Mouse (Mus musculus) embryo, embryonic 9.5 days (tissue): ENCODE data around the gene Ssr1.

Experiments
- DNase-seq: peaks from one replicate; pipeline ENCODE4 v3.0.0-alpha.2; 2017; ENCODE audit errors: extremely low spot score

Ssr1 gene

DNA sequence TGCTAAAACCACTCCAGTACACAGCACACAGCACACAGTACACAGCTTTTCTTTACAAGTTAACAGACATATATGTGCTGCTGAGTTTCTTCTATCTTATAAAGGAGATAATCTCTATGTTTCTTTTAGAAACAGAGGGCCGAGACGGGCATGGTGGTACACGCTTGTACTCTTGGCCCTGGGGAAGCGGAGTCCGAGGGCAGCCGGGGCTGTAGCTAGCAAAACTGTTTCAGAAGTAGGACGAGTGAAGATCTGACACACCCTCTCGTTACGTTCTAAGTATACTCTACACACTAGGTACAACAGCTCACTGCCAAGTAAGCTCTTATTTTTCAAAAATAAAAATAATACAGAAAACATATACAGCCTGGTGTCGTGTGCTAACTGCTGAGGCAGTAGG lies 13.7 kb downstream of the Ssr1 start:
- no peak for DNase-seq

DNA sequence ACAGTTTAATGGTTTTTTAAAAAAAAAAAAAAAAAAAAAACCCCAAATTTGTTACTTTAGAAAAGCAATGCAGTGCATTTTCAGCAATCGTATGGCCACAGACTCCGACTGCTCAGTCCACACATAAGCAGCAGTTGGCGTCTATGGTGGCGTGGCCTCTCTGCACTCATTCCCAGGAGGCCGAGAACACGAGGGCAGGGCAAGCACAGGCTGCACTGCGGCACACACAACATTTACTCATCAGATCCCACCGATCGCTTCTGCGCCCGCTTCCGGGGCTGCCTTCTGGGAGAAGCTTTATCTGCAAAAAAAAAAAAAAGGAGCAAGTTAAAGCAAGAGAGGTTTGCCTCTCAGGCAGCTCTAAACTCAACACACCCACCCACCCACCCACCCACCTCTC lies 14.5 kb downstream of the Ssr1 start:
- DNase-seq: no peak

DNA sequence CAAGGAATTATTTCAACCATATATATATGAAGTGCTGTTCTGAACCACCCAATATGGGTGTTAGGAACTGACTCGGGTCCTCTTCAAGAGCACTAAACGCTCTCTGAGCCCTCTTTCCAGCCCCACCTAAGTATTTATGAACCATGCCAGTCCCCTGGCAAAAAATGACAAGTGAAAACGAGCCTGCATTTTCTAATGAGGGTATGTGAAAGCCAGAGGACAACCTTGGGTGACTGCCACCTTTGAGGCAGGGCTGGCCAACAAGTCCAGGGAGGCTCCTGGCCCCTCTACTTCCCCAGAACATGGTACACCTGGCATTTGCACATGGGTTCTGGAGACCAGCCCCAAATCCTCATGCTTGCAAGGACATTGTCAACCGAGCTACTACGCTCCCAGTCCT lies 19.3 kb downstream of the Ssr1 start:
- no peak for DNase-seq

DNA sequence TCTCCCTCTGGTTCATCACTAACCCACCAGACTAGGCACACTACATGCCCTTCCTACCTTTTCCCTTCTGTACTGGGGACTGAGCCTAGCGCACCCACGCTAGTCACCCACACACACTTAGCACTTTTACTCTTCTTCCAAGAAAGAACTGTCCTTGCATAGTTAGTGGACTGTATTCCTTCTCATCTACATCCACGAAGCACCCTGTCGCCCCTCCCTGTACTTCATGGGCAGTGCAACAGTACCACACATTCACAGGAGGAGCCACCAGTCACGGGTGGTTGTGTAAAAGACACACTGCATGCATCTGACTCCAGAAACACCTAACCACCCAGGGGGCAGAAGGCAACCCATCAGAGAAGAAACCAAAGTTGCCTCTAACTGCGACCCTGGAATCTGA lies 20.0 kb downstream of the Ssr1 start:
- DNase-seq: no peak

DNA sequence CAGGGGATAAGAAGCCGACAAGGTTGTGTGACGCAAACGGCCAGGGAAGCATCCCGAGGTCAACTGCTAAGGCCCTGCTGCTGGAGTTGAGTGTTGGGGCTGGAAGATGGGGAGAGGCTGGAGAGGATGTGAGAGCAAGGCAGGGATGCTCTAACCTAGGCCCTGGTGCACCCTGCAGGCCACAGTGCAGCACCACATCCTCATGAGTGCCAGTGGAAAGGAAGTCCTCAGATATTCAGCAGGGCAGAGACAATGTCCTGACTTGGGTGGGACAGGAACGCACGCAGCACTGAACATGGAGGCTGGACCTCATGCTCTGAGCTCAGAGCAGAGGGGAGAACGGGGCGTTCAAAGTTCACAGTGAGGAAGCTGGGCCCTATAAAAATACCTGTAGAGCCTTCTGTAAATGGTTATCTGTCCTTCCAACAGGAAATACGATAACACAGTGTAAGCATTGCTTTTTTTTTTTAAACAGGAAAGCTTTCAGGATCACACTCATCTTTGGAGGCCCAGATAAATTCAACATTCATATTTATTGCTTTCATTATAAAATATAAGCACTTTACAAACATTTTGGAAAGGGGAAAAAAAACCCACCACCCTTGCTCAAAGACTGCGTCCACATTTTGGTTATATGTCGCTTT lies 23.0 kb downstream of the Ssr1 start:
- no peak for DNase-seq

DNA sequence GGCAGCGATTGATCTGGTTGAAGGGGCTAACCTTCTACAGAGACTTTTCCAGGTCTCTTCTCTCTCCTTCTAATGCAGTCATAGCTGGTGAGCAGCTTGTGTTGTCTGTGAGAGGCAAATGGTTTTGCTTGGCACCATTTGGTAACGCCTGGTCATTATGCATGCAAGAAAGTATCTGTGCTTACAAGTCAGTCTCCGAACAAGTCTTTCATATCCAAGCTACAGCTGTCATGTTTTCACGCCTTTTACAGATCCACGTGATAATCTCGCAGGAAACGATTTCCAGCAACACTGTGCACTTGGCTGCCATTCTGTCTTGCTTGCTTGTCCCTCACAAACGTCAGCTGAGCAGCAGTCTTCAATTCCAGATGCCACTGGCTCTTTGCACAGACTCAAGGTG lies 24.0 kb downstream of the Ssr1 start:
- no peak for DNase-seq

DNA sequence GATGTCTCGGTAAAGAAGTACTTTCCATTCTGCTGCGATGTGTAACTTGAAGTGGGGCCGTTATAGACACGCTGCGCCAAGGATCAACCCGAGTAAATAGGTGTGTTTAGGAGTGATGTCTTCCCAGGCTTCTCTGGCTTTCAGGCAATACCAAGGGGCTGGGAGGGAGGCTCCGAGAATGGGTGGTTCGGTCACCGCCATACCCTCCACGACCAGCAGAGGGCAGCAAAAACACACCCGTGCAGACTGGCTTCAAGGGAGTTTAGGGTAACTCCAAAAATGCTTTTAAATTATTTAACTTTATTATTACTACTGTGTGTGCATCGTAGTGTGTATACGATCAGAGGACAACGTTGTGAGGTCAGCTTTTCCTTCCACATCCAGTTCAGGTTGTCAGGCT lies 24.7 kb downstream of the Ssr1 start:
- DNase-seq: peak; percentile 85

DNA sequence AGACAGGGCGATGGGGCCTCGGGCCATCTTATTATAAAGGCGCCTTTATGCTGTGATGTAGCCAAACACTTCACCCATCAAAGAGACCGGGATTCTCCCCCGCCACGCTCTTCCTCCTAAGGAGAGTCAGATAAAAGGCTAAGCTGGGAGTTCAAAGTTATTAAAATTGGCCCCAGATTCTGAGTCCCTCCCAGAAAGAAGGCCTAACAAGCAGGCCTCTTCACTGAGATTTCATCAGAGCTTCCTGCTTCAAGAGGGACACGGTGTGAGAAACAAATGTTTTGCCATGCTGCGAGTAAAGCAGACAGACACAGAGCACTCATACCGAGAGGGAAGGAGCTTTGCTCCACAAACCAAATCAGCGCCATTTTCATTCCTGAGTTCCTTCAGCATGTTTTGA lies 26.5 kb downstream of the Ssr1 start:
- no peak for DNase-seq

DNA sequence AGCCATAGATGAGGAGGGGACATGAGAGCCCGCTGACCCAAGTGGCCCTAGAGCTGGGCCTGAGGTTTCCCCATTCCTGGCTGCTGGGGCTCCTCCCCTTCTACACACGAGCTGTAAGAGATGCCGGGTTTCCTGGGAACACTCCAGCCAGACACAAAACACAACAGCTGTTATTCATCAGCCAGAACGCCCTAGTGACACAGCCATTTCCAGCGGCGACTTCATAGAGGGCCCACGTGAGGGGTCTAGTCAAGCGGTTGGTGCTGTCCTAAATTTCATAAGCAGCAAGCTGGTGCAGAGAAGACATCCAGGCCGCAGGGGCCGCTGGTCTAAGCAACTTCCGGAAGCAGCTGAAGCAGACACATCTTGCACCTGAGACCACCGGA lies 27.0 kb downstream of the Ssr1 start:
- DNase-seq: peak; percentile 38

DNA sequence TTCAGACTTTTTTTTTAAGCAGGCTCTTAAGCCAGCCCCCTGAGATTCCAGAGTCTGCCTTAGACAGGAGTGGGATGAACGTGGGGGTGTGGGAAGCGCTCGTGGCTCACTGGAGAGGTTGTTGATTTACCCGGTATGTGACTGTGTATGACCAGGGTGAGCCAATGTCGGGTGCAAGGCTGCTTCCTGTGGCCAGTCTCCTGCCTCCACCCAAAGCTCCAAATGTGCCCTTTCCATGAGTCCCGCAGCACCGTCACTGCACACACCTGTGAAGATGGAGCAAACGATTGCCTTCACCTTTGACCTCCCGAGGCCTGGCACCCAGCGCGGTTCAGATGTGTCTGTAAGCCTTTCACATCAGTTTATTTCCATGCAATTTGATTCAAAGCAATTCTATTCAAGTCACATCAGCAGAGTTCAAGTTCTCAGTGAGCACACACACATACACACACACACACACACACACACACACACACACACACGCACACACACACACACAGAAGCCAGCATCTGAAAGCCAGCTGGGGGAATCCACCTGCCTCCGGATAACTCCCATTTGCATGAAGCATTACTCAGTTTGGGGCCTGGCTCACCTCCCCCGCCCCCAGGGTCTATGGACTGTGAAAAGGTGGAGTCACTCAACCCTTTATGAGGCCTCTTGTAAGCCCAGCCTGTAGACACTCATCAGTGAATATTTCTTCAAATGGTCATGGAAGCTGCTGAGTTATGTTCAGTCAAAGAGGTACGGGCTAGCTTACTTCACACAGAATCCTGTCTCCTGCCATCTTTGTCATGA lies 27.6 kb downstream of the Ssr1 start:
- DNase-seq: no peak

DNA sequence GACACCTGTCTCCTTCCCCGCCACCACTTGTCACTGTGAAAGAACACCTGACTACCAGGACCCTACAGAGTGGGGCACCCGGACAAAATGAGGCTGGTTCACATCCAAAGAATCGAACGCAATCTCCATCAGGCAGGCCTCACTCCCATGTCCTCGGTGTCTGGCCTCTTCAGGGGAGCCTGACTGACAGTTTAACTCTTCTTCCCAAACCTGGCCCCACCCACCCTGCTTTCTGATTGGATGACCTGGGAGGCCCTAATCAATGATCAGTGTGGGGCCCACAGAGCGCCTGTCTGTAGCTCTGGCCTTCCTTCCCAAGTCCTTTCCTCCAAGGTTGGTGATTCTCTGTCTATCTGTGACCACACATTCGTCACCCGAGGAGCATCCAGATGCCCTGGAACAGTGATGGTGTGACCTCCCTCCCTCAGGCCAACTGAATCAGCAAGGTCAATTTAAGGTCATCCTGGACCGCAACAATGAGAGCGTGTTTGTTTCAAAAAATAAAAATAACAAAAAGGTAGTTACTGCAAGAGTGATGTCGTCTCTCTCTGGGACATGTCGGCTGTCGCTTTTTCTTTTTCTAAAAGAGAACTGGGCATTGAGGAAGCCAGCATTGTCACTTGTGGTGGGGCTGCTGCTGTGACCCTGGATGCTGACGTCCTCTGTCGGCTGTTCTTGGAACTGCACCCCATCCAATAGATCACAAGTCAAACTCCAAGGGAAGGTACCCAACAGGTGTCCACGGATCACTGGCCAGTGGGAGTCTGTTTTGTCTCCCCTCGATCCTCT lies 28.7 kb downstream of the Ssr1 start:
- peak; percentile 67 for DNase-seq

DNA sequence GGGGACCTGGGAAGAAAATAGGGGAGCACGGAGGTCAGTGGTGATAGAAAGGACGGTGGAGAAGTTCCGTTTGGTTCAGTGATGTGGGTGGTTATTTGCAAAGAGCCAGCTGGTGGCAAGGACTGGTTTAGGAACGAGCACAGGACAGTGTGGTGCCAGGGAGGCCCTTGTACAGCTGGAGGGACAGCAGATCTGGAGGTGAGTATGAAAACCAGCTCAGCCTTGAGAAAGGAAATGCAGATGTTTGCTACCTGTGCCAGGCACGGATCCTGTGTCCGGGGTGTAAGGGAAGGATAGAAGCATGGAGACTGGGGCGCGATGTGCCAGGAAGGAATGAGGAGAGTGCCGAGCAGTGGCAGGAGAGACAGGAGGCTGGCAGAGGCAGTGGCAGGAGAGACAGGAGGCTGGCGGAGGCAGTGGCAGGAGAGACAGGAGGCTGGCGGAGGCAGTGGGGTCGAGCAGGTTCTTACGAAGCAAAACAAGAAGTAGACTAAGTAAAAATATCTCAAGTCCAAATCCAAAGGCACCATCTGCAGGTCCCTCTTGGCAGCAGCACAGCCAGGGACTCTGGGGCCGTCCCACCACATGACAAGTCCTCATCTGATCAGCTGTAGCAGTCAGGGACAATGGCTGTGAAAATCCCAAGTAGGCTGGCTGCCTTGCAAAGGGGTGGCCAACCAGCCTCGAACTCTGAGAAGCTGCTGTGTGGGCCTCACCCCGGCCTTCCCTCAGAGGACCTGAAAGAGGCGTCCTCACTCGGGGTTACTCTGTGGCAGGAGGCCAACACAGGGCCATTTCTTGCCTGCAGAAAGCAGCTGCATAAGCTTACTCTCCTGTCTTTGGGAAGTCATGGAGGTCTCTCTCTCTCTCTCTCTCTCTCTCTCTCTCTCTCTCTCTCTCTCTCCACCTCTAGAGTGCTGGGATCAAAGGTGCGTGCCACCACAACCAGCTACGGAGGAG lies 29.6 kb downstream of the Ssr1 start:
- DNase-seq: no peak

DNA sequence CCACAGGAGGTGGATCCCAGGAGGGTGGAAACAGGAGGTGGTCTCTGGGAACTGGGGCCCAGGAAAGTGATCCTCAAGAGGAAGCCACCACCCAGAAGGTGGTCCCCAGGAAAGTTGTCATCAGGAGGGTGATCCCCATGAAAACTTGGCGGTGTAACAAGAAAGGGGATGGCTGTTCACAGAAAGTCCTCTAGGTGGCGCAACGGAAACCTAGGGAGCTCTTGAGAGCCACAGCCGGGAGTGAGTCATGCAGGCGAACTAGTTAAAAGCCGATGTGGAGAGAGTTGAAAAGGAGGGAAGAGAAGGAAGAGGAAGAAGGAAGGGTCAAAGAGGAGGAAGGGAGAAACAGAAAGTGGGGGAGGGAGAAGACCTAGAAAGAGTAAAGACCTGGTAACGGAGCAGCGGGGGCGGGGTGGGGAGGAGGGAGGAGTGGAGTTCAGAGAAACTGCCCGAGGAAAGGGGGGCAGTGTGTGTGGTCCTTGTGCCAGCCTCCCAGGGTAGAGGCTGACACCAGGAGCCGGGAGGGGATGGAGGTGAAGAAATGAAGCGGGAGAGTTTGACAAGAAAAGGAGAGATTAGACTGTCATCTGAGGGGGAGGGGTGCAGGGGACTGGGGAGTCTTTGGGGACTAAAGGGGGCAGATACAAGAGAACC lies 30.5 kb downstream of the Ssr1 start:
- DNase-seq: peak; percentile 83

DNA sequence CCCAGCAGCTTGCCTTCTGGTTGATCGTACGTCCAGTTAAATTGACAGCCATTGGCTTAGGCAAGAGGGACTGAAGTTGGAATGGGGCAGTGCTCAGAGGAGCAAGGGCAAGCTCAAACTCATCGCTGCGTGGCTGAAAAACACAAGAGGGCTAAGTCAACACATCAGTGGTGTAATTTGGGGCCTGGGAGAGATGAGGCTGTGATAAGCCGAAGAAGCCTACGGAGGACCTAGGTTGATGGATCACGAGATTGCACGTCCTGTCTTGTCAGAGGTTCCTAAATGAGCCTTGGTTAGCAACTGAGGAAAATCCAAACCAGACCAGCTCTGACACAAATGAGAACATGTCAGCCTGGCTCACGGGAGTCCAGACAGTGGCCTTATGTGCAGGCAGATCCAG lies 31.5 kb downstream of the Ssr1 start:
- no peak for DNase-seq

DNA sequence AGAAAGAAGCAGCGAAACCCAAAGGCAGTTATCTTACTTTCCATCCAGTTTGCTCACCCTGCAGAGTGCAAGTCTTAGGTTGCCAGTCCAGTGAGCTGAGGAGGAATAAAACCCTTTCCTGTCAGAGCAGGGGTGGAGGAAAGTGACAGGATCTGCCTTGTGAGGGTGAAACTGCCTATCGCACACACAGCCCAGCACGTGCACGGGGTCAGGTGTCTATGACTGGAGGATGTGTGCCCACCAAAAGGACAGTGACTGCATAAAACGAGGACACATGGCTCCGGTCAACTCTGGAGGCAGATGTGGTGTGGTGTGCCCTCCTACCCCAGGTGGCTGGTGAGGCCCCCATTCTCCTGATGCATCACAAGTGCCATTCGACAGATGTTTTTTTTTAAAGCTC lies 34.1 kb downstream of the Ssr1 start:
- no peak for DNase-seq

DNA sequence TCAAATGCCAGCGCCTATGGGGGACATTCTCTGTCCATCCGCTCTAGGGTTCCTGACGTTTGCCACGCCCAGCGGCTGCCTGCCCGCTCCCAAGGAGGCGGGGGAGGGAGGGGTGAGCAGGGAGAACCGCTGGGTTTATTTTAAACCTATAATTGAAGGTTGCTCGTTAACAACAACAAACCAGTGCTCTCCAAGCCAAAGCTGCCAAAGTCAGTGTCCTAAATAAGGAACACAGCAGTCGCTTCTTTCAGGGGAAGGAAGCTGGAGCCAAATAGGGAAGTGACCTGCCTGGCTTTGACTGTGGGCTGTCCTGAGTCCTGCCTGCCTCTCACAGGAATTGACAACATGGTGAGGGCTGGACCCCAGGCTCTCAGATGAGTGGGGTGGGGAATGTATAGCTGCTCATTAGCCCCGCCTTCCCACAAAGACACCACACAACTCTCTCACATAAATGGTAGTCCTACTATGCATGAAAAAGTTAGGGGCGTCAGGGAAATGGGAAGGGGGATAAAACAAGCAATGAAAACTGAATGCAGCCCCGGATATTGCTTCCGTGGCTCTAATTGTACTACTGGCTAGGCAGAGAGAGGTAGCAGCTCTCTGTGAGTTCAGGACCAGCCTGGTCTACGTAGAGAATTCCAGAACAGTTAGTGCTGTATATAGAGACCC lies 34.6 kb downstream of the Ssr1 start:
- no peak for DNase-seq

DNA sequence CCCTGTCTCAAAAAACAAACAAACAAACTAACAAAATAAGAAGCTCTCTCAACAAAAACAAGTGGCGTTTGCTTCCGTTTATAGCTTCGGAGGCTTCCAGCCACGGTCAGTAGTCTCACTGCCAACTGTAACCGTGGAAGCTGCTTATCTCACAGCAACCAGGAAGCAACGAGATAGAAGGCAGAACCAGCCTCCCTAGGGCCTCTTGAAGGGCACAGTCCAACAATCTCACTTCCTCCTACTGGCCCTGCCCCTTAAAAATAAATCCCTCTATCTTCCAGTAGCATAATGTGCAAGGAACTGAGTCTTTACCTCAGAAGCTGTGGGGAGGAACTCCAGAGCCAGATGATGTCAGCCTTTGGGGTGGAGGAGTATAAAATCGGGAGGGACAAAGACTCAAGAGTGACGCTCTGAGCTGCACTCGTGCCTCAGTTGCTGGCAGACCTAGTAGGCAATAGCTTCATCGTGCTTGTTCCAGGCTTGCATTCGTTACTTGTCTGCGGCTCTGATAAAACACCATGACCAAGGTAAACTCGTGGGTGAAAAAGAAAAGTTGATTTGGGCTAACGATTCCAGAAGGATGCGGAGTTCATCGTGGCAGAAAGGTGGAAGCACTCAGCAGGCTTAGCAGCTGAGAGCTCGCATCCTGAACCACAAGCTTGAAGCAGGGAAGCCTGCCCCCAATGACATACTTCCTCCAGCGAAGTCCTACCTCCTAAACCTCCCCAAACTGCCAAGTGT lies 35.3 kb downstream of the Ssr1 start:
- DNase-seq: no peak

DNA sequence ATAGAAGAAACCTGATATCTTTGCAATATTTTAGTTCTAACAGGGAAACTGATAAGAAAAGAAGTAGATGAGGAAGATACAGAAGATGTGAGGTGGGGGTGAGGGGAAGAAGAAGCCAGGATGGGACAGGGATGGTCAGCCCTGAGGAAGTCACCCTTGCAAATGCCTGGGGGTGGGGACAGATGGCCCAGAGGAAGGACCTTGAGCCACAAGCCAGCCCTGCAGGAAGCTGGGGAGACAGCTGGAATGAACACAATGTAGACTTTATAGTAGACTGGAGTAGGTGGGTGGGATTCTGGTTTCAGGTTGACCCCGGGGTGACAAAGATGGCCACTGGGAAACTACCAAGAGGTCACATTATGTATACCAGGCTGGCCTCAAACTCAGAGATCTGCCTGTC lies 39.7 kb downstream of the Ssr1 start:
- DNase-seq: no peak

DNA sequence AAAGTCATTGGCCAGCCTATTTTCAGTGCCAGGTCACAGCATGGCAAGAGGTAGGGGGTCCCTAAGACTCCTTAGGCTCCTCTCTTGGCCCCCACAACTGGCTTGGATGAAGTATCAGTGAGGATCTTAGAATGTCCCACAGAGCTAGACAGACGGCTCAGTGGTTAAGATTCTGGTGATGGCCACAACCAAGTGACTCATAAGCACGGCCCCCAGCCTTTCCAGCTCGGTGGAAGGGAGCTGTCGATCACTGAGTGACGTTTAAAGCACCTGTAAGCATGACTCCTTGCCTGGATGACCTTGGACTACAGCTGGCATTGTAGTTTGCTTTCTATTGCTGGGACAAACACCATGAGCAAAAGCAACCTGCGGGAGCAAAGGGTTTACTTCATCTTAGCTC lies 41.0 kb downstream of the Ssr1 start:
- no peak for DNase-seq

DNA sequence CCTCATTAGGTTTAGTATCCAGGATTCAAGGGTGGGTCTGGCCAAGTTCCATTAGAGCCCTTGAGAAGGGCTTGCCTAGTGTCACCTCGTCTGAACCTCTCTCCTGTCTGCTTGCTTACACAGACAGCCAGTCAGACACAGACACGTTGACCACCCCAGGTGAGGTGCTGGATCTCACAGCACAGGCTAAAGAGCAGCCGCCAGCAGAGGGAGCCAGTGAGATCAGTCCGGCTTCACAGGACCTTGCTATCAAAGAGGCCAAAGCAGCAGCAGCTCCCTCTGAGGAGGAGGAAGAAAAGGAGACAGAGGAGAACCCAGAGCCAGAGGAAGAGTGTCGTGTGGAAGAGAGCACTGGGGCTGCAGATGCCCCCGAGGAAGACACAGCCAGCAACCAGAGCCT lies 47.3 kb downstream of the Ssr1 start:
- DNase-seq: peak; percentile 79
